In the genomic region with DNA sequence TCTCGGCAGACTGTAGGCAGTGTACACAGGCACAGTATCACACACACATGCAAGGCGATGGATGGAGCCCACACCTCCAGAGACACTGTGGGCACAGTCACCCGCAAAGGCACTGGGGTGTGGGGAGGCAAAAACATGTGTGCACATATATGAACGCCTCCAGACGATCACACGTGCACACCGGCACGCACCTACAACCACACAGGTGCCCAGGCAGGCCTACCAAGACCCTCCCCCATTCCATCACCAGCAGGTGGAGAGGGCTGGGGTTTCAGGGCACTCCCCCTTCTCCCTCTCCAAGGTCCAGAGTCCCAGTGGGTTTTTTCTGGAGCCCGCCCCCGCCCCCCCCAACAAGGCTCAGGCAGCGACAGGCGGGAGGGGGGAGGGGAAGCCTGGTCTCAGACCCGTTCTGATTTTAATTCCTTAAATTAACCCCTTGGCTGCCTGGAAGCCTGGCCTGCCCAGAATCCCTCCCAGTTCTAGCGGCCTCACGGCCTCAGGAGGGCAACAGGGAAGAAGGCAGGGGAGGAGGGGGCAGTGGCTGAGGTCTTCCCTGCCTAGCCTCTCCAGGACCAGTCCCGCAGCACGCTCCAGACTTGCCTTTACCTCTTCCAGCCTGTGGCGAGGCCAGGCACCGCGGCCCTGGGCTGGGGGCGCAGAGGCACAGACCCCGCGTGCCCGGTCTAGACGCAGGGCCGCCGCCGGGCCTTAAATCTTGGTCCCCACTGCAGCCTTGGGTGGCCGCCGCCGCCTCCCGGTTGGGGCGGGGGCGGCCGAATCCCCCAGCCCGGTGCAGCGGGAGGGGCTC, we compare ENCODE assay signal across 7 mouse cellular contexts. TPM values are rescaled to one million over a fixed set of nuclear protein-coding genes. Genes with fewer than 3 reads are reported as not detected.
A peak's percentile ranks its signal among the peaks of the same experiment; 100 is the strongest.
DNase-seq lines count a peak whose midpoint lies in the region; ATAC-seq lines count a peak whose summit lies in the region.

No protein-coding gene starts in this region.

- 2% methylated on average over 32 of the region's 37 CpGs for WGBS in lung, embryonic 15.5 days
- under 1% methylated on average over 36 of the region's 37 CpGs for WGBS in hindbrain, embryonic 15.5 days
- WGBS in midbrain, embryonic 16.5 days: 0% methylated on average over 30 of the region's 37 CpGs

- H3K4me3 ChIP-seq in lung, embryonic 15.5 days: peak overlapping the region; percentile 59
- peak overlapping the region; percentile 60 for H3K4me3 ChIP-seq in hindbrain, embryonic 15.5 days
- peak overlapping the region; percentile 83 for H3K4me3 ChIP-seq in midbrain, embryonic 16.5 days (ENCODE audit: low read depth, low read length)

- intact Hi-C loops in gastrocnemius, postnatal 14 days (cut with DNase I; ENCODE audit: low total_unique reads): no loop called here

- no peak for DNase-seq in lung, postnatal 14 days
- peak; percentile 61 for DNase-seq in embryo, embryonic 10.5 days (ENCODE audit: low spot score)
- DNase-seq in gastrocnemius, postnatal 14 days: no peak

- peak; percentile 64; the same call in 1 of the 2 replicates for ATAC-seq in lung, embryonic 15.5 days (ENCODE audit: borderline replicate concordance, extremely low read depth, low FRiP score, low TSS enrichment)
- peak; percentile 81 for ATAC-seq in hindbrain, embryonic 15.5 days (ENCODE audit: low FRiP score, low read depth)
- peak; percentile 84 for ATAC-seq in midbrain, embryonic 16.5 days
- ATAC-seq in activated CD4-positive, CD25-positive, alpha-beta regulatory T cell, adult 4 months: no peak

- H3K9me3 ChIP-seq in lung, embryonic 15.5 days: no peaks in the 10 kb centered on the region
- no peaks in the 10 kb centered on the region for H3K9me3 ChIP-seq in hindbrain, embryonic 15.5 days
- H3K9me3 ChIP-seq in midbrain, embryonic 16.5 days (replicated peaks; ENCODE audit: control insufficient read depth, low read length, poor library complexity, severe bottlenecking): no peaks in the 10 kb centered on the region

- no peak overlapping the region for H3K27ac ChIP-seq in lung, embryonic 15.5 days
- peak overlapping the region; percentile 75 for H3K27ac ChIP-seq in hindbrain, embryonic 15.5 days (replicated peaks)
- H3K27ac ChIP-seq in midbrain, embryonic 16.5 days (ENCODE audit: low read length): peak overlapping the region; percentile 84

- peaks cover 18% of the 10 kb centered on the region for H3K27me3 ChIP-seq in lung, embryonic 15.5 days
- H3K27me3 ChIP-seq in hindbrain, embryonic 15.5 days: no peaks in the 10 kb centered on the region
- H3K27me3 ChIP-seq in midbrain, embryonic 16.5 days (ENCODE audit: control insufficient read depth, insufficient read depth, low read depth, low read length): no peaks in the 10 kb centered on the region

- no peaks in the 10 kb centered on the region for H3K36me3 ChIP-seq in lung, embryonic 15.5 days
- H3K36me3 ChIP-seq in hindbrain, embryonic 15.5 days: no peaks in the 10 kb centered on the region
- H3K36me3 ChIP-seq in midbrain, embryonic 16.5 days (ENCODE audit: control insufficient read depth, insufficient read depth, low read length): no peaks in the 10 kb centered on the region

- H3K4me1 ChIP-seq in lung, embryonic 15.5 days: no peaks in the 10 kb centered on the region; the same call in 1 of the 2 replicates
- H3K4me1 ChIP-seq in hindbrain, embryonic 15.5 days (replicated peaks): peaks cover 20% of the 10 kb centered on the region
- H3K4me1 ChIP-seq in midbrain, embryonic 16.5 days (ENCODE audit: control insufficient read depth, insufficient read depth, low read length): peaks cover 21% of the 10 kb centered on the region

- peak overlapping the region; percentile 40 for H3K9ac ChIP-seq in lung, embryonic 15.5 days
- H3K9ac ChIP-seq in hindbrain, embryonic 15.5 days: peak overlapping the region; percentile 85
- peak overlapping the region; percentile 96 for H3K9ac ChIP-seq in midbrain, embryonic 16.5 days (ENCODE audit: low read depth, low read length)

- H3K4me2 ChIP-seq in lung, embryonic 15.5 days: peak overlapping the region; percentile 93
- peak overlapping the region; percentile 65 for H3K4me2 ChIP-seq in hindbrain, embryonic 15.5 days
- H3K4me2 ChIP-seq in midbrain, embryonic 16.5 days (ENCODE audit: low read length): peak overlapping the region; percentile 65

RNA-seq across cellular contexts. Expression of gene Fbxo41, which starts 0.5 kb away (rescaled TPM):
- 0.06 and 0.16 TPM in 2 replicates for polyA plus RNA-seq in lung, embryonic 15.5 days (2015; fragmentation: Nextera tagmentation; extraction: Ambion mirVana)
- 10.2 and 10.4 TPM in 2 replicates for polyA plus RNA-seq in hindbrain, embryonic 15.5 days (2015; fragmentation: Nextera tagmentation; extraction: Ambion mirVana)
- 11.4 and 11.7 TPM in 2 replicates for polyA plus RNA-seq in midbrain, embryonic 16.5 days (2015; fragmentation: Nextera tagmentation; extraction: Ambion mirVana)
- under 1 TPM; 0.02 to 0.04 TPM for total RNA-seq in gastrocnemius, postnatal 14 days (2021)
- polyA plus RNA-seq in activated CD4-positive, CD25-positive, alpha-beta regulatory T cell, adult 4 months (2017; shearing (Covaris generic)): under 1 TPM in 1 of 2 experiments, not detected in 1; 0.05 TPM

RNA-seq across cellular contexts. Expression of gene Egr4, which starts 11.1 kb away (rescaled TPM):
- not detected in 2 replicates for polyA plus RNA-seq in lung, embryonic 15.5 days (2015; fragmentation: Nextera tagmentation; extraction: Ambion mirVana)
- polyA plus RNA-seq in hindbrain, embryonic 15.5 days (2015; fragmentation: Nextera tagmentation; extraction: Ambion mirVana): 0.09 TPM in 1 of 2 replicates, not detected in the other
- polyA plus RNA-seq in midbrain, embryonic 16.5 days (2015; fragmentation: Nextera tagmentation; extraction: Ambion mirVana): not detected in 2 replicates
- not detected for total RNA-seq in gastrocnemius, postnatal 14 days (2021)
- polyA plus RNA-seq in activated CD4-positive, CD25-positive, alpha-beta regulatory T cell, adult 4 months (2017; shearing (Covaris generic)): not detected

RNA-seq across cellular contexts. Expression of gene Pradc1, which starts 50.5 kb away (rescaled TPM):
- 46.0 and 46.7 TPM in 2 replicates for polyA plus RNA-seq in lung, embryonic 15.5 days (2015; fragmentation: Nextera tagmentation; extraction: Ambion mirVana)
- 31.1 and 32.0 TPM in 2 replicates for polyA plus RNA-seq in hindbrain, embryonic 15.5 days (2015; fragmentation: Nextera tagmentation; extraction: Ambion mirVana)
- polyA plus RNA-seq in midbrain, embryonic 16.5 days (2015; fragmentation: Nextera tagmentation; extraction: Ambion mirVana): 19.8 and 24.7 TPM in 2 replicates
- 10 to 100 TPM; 14.2 to 16.7 TPM for total RNA-seq in gastrocnemius, postnatal 14 days (2021)
- polyA plus RNA-seq in activated CD4-positive, CD25-positive, alpha-beta regulatory T cell, adult 4 months (2017; shearing (Covaris generic)): 10 to 100 TPM; 17.9 to 24.1 TPM

RNA-seq across cellular contexts. Expression of gene Cct7, which starts 51.0 kb away (rescaled TPM):
- polyA plus RNA-seq in lung, embryonic 15.5 days (2015; fragmentation: Nextera tagmentation; extraction: Ambion mirVana): 502 and 506 TPM in 2 replicates
- 551 and 557 TPM in 2 replicates for polyA plus RNA-seq in hindbrain, embryonic 15.5 days (2015; fragmentation: Nextera tagmentation; extraction: Ambion mirVana)
- polyA plus RNA-seq in midbrain, embryonic 16.5 days (2015; fragmentation: Nextera tagmentation; extraction: Ambion mirVana): 573 and 593 TPM in 2 replicates
- total RNA-seq in gastrocnemius, postnatal 14 days (2021): 100 to 1,000 TPM; 128 to 142 TPM
- 100 to 1,000 TPM; 290 to 307 TPM for polyA plus RNA-seq in activated CD4-positive, CD25-positive, alpha-beta regulatory T cell, adult 4 months (2017; shearing (Covaris generic))

Comparison
In these comparisons a context has a peak if more than half of its experiments do, and no peak if none do; other contexts are left out.
1. H3K9ac ChIP-seq: peak in every context shown above with its lines; median percentile 96 in midbrain, embryonic 16.5 days; 85 in hindbrain, embryonic 15.5 days; 40 in lung, embryonic 15.5 days.